Mouse (Mus musculus): ENCODE results near the gene Doc2a. TPM values are rescaled to one million over a fixed set of nuclear protein-coding genes. Genes with fewer than 3 reads are reported as not detected.
A peak's percentile ranks its signal among the peaks of the same experiment; 100 is the strongest.

Doc2a gene
- polyA plus RNA-seq (2011; ENCODE audit: insufficient read length, low read depth, missing spikeins): not detected in 2 replicates

DNA sequence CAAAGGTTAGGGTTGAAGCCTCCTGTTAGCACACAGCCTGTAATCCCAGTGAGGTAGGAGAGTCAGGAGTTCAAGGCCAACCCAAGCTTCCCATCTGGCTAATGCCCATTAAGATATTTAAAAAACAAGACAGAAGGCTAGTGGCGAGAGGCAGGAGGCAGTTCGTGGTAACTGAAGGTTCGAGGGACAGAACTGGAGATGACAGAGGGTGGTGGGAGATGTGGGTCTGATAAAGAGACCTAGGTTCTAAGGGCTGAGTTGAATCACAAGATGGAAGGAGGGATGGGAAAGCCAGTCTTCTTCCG is at the start of gene Doc2a:
Gene Doc2a, plus strand, starts transcription at position 301 of the 305 bp plus-strand sequence.
- TF ChIP-seq CTCF (IDR thresholded peaks at IDR 0.05; ENCODE audit: borderline replicate concordance, insufficient read depth, low read length) (no peak), POLR2A (IDR thresholded peaks at IDR 0.05; ENCODE audit: low read depth, low read length) (no peak)
- no peak within 1 kb of the TSS for H3K4me3 ChIP-seq (ENCODE audit: insufficient read depth, low read length)
- H3K27ac ChIP-seq (ENCODE audit: insufficient read depth, low read length): no peak within 1 kb of the TSS
- H3K4me1 ChIP-seq (ENCODE audit: control insufficient read depth, insufficient read depth, low read length): no peaks in the 10 kb centered on the region

DNA sequence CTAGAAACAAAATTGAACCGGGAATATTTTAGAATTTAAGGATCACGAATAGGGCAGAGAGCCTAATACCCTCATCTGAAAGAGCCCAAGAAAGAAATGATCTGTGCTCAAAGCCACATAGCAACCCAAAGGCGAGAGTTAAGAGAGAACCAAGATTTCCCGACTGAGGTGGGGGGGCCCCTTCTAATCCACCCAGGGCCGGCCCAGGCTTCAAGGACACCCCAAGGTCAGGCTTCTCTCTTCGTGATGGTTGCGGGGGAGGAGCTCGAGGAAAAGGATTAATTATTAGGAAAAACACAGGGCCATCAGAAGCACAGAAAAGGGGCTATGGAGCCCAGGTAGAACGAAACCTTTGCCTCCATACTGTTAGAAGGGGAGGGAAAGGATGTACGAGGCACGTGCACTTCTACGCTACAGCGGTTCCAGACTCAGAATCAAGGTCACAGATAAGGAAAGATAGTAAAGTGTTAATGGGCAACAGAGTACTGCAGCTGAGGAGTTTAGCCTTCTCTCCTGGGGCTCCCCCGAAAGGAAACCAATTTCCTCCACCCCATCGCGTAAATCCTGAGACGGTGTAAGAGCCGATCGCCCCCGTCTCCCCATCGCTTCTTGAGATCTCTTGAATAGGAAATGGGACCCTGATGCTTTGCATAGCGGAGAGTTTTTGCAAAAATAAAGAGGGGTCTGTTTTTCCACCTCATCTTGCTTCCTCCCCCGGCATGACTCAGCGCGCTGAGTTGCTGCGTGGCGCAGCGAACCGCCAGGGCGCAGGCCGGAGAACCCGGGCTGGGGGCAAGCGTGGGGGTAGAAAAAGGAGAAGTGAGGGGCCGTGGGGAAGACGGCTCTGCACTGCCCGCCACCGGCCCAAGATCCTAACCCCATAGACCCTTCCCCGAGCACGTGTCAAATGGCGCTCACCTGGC is 48.8 kb upstream of the Doc2a start:
- H3K27ac ChIP-seq (ENCODE audit: insufficient read depth, low read length): peak overlapping the region; percentile 88
- peaks cover 2% of the 10 kb centered on the region for H3K4me1 ChIP-seq (ENCODE audit: control insufficient read depth, insufficient read depth, low read length)
- peak overlapping the region; percentile 71 for H3K4me3 ChIP-seq (ENCODE audit: insufficient read depth, low read length)
- TF ChIP-seq CTCF (IDR thresholded peaks at IDR 0.05; ENCODE audit: borderline replicate concordance, insufficient read depth, low read length) (no peak), POLR2A (IDR thresholded peaks at IDR 0.05; ENCODE audit: low read depth, low read length) (peak; percentile 31; the same call in 1 of the 2 replicates)

GRCm38 (mm10) chr7:126799050-126799467 is 48.2 kb upstream of the Doc2a start:
- Histone ChIP-seq H3K4me3 (ENCODE audit: insufficient read depth, low read length) (peak overlapping the region; percentile 71), H3K27ac (ENCODE audit: insufficient read depth, low read length) (peak overlapping the region; percentile 88), H3K4me1 (ENCODE audit: control insufficient read depth, insufficient read depth, low read length) (no peaks in the 10 kb centered on the region; the same call in 1 of the 2 replicates)
- TF ChIP-seq POLR2A (IDR thresholded peaks at IDR 0.05; ENCODE audit: low read depth, low read length) (peak; percentile 100), CTCF (IDR thresholded peaks at IDR 0.05; ENCODE audit: borderline replicate concordance, insufficient read depth, low read length) (no peak)

GRCm38 (mm10) chr7:126799468-126800268 is 47.5 kb upstream of the Doc2a start:
- Histone ChIP-seq H3K27ac (ENCODE audit: insufficient read depth, low read length) (peak overlapping the region; percentile 91), H3K4me1 (ENCODE audit: control insufficient read depth, insufficient read depth, low read length) (no peaks in the 10 kb centered on the region; the same call in 1 of the 2 replicates), H3K4me3 (ENCODE audit: insufficient read depth, low read length) (peak overlapping the region; percentile 24)
- TF ChIP-seq CTCF (IDR thresholded peaks at IDR 0.05; ENCODE audit: borderline replicate concordance, insufficient read depth, low read length) (peak; percentile 1; the same call in 1 of the 2 replicates), POLR2A (IDR thresholded peaks at IDR 0.05; ENCODE audit: low read depth, low read length) (peak; percentile 94)

DNA sequence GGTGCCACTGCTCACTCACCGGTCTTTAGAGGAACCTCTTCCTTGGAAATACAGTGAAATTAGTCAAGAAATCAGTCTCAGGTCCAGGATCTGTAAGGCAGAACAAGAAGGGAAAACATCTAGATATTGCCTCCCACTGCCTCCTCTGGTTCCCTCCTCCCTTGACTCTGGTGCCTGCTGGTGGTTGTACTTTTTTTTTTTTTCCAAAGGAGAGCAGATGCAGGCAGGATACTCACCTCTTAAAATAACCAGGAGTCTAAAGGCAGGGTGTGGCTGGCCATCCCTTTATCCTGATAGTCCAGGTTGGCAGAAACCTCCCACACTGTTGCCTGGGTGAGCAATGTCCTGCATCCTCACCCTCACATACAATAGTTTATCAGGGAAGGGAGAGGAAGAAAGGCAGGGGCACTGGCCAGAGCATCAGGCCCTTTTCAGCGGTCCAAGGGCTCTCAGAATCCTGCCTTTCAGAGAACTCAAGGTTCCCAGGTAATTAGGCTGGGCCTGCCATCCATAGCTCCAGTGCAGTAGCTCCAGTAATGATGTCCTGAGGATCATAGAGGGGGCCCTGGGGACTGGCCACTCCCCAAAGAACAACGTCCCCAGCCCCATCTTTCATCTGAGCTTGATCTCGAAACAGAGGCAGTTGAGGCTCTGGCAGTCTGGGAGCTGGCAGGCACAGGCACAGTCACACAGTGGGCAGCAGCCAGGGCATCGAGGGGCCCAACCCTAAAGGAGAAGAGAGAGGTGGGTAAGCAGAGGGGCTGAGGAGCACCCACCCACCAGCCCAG is 46.8 kb upstream of the Doc2a start:
- H3K4me3 ChIP-seq (ENCODE audit: insufficient read depth, low read length): peak overlapping the region; percentile 24
- no peaks in the 10 kb centered on the region for H3K4me1 ChIP-seq (ENCODE audit: control insufficient read depth, insufficient read depth, low read length)
- H3K27ac ChIP-seq (ENCODE audit: insufficient read depth, low read length): peak overlapping the region; percentile 91
- no peak for TF ChIP-seq CTCF (IDR thresholded peaks at IDR 0.05; ENCODE audit: borderline replicate concordance, insufficient read depth, low read length)
- TF ChIP-seq POLR2A (IDR thresholded peaks at IDR 0.05; ENCODE audit: low read depth, low read length): no peak

DNA sequence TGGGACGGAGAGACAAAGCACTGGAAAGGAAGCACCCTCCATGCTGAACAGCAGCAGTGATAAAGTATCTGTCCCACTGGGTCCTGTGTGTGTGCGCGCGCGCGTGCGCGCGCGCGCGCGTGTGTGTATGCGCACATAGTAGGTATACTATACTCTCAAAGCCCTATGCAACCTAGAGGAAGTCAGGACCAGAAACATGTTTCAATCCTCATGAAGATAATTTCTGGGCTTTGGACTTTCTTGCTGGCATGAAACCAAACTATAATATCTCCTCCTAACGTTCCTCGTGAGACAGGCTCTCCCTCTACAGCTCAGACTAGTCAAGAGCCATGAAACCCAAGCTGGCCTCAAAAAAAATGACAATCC is 46.2 kb upstream of the Doc2a start:
- H3K27ac ChIP-seq (ENCODE audit: insufficient read depth, low read length): no peak overlapping the region
- TF ChIP-seq CTCF (IDR thresholded peaks at IDR 0.05; ENCODE audit: borderline replicate concordance, insufficient read depth, low read length) (no peak), POLR2A (IDR thresholded peaks at IDR 0.05; ENCODE audit: low read depth, low read length) (no peak)
- no peak overlapping the region for H3K4me3 ChIP-seq (ENCODE audit: insufficient read depth, low read length)
- no peaks in the 10 kb centered on the region for H3K4me1 ChIP-seq (ENCODE audit: control insufficient read depth, insufficient read depth, low read length)

DNA sequence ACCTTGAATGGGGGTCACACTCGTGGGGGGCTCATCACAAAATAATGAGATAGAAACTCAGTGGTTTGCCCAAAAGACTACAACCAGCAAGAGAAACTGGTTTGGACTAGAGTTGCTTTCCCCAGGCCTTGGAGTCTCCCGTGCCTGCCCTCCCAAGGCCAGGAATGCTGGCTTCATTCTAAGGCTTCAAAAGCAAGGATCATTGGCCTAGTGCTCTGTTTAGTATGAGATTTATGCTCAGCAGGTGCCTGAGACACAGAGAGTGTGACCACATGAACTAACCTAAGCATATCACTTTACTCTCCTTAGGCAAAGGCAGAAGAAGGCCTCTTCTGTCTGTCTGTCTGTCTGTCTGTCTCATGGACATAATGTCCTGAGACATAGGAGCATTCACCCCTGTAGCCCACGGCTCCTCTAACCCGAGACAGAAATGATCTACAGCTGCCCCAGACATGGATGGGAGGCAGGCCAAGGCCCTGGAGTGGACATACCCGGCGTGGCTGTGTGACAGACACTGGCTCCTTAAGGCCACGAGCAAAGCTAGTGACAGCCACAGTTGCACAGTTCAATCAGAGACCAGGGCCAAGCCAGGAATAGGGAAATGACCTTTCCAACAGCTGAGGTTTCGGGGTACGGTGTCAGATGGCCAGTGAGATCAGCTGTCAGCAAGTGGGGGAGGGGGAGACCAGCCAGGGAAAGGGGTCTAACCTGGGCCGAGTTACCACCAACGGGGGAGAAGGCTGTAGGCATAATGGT is 44.9 kb upstream of the Doc2a start:
- H3K4me3 ChIP-seq (ENCODE audit: insufficient read depth, low read length): no peak overlapping the region
- TF ChIP-seq POLR2A (IDR thresholded peaks at IDR 0.05; ENCODE audit: low read depth, low read length) (no peak), CTCF (IDR thresholded peaks at IDR 0.05; ENCODE audit: borderline replicate concordance, insufficient read depth, low read length) (no peak)
- no peak overlapping the region for H3K27ac ChIP-seq (ENCODE audit: insufficient read depth, low read length)
- H3K4me1 ChIP-seq (ENCODE audit: control insufficient read depth, insufficient read depth, low read length): no peaks in the 10 kb centered on the region

GRCm38 (mm10) chr7:126803181-126803580 is 44.0 kb upstream of the Doc2a start:
- no peak for TF ChIP-seq POLR2A (IDR thresholded peaks at IDR 0.05; ENCODE audit: low read depth, low read length)
- no peak for TF ChIP-seq CTCF (IDR thresholded peaks at IDR 0.05; ENCODE audit: borderline replicate concordance, insufficient read depth, low read length)
- H3K4me1 ChIP-seq (ENCODE audit: control insufficient read depth, insufficient read depth, low read length): no peaks in the 10 kb centered on the region
- H3K4me3 ChIP-seq (ENCODE audit: insufficient read depth, low read length): no peak overlapping the region
- no peak overlapping the region for H3K27ac ChIP-seq (ENCODE audit: insufficient read depth, low read length)
